Mouse (Mus musculus) left cerebral cortex, postnatal 25 days (tissue): ENCODE measurements at regions not wholly inside any gene's neighbourhood (a gene's known extent, or its start where the extent isn't known, plus 50 kb on each side); places are given as distances from the start of the nearest gene placed in this dataset.

Experiments
- DNase-seq, 2 experiments: peaks; one replicate each; pipeline ENCODE4 v3.0.0; 2022; ENCODE audit warnings: low spot score in 2 of 2, mixed read lengths in 1 of 2
- intact Hi-C: fragments of 180-260 bp; cut with DNase I; formaldehyde crosslinking; loops from one replicate; pipeline ENCODE4 v1.15.1; 2025

DNA sequence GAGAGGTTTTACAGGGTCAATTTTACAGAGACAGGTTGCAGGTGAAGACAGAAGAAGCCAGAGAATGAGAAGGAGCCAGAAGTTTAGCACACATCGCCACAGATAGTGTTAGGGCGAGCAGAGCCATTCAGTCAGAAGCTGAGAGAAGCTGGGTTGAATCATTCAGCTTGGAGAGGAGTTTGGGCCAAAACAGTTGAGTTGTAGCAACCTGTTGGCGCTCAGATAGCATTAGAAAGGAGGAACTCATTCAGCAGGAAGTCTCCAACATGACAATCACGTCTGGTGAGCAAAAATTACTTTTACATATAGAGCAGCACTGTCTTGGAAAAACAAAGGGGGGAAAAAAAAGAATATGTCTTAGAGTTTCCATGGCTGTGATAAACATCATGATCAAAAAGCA is 53.2 kb downstream of the Fam43a start:
- DNase-seq = no peak
- intact Hi-C loops = no loop called here

DNA sequence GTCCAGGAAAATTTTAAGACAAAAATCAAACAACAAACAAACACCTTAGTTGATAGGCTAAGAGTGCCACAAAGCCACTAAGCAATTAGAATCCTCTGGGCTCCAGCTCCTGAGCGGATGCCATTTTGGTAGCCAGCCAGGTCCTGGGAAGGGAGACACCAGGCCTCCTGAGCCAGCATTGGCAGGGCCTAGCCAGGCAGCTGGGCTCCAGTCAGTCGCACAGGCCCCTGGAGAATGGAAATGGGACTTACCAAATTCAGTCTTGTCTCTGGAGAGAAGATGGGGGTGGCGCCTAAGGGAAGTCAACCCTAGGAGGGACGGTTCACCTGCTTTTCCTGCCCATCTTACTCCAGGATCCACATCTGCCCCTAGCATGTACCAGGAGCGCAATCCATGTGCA is 54.3 kb downstream of the Fam43a start:
- DNase-seq = peak; percentile 32 to 40
- intact Hi-C loops = no loop called here

DNA sequence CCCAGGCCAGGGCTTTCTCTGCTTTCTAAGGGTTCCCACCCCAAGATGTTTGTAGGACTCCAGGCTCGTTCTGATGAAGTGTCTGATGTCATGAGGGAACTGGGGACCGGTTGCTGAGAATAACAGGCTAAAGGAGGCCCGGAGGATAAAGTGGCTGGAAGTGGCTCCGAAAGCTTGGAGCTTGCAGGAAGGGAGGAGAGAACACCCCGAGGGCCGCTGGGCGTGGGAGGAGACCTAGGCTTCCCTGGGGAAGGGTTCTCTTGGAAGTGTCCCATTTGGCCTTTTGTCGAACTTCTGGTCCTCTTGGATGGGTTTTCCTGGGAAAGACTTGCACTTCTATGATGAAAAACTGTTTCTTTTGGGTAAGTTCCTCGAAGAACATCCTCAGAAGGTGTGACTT is 54.7 kb downstream of the Fam43a start:
- no peak for DNase-seq
- intact Hi-C loops = no loop called here

DNA sequence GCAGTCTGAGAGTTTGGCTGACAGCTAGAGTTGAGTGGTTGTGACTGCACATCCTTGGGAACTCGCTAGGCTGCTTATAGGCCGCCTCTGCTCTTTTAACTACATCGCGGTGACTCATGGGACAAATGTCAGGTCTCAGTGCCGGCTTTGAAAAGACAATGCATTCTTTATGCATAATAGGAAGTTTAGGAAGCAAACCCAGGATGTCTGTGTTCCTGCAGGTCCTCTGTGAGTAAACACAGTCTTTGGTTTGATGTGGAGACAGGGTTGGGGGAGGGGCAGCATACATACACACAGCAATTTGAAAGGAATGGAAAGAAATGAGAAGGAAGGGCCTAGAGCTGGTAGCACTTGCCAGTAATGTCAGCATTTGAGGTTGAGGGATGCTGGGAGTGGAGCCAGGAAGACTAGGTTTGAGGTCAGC is 56.3 kb downstream of the Fam43a start:
- intact Hi-C loops = no loop called here
- DNase-seq = no peak

DNA sequence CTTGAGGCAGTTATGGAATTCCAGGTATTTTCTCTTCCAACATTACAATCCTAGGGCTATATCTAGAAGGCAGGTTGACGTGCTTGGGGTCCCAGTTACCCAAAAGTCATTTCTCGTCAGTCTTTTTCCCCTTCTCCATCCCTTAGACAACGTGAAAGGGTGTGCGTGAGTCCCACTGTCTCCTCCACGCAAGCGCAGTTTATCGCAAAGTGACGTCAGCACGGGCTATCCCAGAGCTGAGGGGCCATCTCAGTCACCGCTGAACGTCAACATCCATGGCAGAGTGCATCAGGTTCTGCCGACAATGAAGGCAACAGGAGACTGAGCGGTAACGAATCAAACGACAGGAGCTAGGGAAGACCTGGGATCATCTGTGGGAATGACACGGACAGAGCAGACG is 57.4 kb downstream of the Fam43a start:
- no peak for DNase-seq
- intact Hi-C loops = no loop called here

DNA sequence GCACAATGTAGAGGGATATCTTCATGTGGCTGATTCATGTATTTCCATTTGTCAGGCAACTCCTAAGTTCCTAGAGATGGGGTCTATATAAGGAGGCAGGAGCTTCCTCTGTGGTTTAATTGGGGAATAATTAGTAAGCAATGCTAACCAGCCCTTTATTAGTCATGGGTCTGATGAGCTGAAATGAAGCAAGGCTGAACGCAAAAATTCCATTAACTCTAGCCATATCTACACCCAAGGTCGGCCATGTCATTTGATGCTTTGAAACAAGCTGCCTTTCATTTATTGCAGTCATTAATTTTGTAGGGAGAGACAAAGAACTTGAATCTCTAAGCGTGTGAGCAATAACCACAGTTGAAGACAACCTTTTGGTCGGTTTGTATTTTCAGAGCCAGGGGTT is 59.4 kb downstream of the Fam43a start:
- intact Hi-C loops = no loop called here
- no peak for DNase-seq

DNA sequence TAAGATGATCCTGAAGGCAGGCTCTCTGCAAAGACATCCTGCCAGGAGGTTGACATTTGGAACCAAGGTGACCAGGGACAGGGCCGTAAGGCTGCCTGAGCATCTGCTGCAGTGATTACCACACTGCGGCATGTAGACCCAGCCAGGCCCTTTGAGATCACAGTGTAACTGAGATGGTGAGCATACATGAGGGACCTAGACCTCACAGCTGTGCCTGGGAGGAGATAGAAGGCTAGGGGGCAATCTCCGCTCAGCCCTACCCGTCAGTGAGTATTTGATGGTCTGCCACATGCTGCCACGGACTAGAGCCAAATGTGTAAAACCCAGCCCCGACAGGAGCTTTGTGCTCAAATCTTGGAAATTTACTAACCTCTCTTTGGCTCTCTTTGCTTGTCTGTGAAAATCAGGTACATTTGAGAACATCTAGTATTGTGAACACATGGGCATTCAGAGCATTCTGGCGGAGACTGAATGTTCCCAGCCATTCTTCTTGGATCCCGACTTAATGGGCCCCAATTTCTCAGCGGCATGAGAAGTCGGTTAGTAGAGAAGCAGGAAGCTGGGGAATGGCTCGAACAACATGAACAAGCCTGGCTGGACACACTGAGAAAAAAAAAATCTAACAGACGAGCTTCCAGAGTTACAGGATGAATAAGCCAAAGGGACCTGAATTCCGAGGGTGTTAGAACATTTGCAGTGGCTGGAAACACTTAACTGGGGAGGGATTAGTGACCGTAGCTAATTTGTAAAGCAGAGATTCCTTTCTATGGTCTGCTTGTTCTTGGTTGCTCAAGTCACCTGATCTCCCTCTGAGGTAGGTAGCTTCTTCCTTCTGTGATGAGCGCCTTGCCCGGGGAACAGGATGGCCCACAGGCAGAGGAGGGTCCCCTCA is 61.8 kb downstream of the Fam43a start:
- DNase-seq = peak in 1 of 2 experiments; percentile 22
- intact Hi-C loops = loop anchor here (5.0 kb wide), 1 partner anchor 59 kb away; no protein-coding TSS in a partner anchor

DNA sequence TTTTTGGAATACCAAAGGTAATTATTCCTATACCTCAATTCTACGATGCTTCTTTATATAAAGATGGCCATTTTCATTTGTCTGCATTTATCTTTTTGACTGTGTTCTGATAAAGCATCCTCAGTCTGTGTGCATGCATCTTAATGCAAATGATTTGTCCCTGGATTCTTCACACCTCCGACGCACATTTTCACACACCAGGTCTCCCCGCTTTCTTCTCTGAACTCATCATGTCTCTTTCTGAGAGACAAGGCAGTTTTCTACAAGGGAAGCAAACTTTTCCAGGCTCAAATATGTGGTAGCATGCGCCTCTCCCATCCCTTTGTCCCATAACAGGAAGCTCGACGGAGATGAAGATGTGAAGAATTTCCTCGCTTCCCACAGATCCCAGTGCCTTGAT is 63.5 kb downstream of the Fam43a start:
- peak in 1 of 2 experiments; percentile 66 for DNase-seq
- intact Hi-C loops = loop anchor here (5.0 kb wide), 1 partner anchor 61 kb away; no protein-coding TSS in a partner anchor

DNA sequence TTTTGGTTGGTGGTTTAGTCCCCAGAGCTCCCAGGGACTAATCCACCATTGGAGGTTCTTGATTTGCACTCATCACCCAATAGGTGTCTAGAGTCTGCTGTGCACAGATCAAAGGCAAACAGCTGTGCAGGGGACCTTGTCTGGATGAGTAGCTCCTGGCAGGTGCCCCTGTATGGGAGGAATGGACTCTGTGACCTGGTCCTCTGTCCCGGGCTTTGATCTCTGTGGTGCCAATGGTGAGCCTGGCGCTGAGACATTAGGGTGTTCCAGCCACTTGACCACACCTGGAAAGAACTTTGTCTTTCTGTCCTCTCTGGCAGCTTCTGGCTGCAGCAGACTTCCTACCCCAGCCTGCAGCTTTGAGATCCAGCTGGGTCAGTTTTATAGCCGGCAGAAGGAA is 64.4 kb downstream of the Fam43a start:
- no peak for DNase-seq

DNA sequence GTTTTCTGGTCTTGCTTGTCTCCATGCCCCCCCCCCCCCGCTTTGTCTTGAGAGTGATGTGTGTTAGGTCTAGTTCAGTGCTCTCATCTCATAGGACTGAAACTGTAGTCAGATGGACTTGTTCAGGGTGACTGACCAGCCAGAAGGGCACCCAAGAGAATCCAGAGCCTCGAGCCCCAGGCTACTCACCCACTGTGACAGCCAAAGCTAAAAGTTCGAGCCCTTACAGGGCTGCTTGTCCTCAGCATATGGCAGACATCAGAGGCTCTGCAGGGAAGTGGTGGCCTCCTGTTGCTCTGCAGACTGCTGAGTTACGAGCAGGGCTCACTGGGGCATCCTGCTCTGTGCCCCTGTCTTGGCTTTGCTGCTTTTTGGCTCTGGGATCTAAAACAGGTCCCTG is 64.9 kb downstream of the Fam43a start:
- intact Hi-C loops = loop anchor here (5.0 kb wide), 1 partner anchor 62 kb away; no protein-coding TSS in a partner anchor
- DNase-seq = no peak

More for the DNA sequence above, 64.4 kb downstream of the Fam43a start:
- intact Hi-C loops = loop anchor here (5.0 kb wide), 1 partner anchor 62 kb away; no protein-coding TSS in a partner anchor

DNA sequence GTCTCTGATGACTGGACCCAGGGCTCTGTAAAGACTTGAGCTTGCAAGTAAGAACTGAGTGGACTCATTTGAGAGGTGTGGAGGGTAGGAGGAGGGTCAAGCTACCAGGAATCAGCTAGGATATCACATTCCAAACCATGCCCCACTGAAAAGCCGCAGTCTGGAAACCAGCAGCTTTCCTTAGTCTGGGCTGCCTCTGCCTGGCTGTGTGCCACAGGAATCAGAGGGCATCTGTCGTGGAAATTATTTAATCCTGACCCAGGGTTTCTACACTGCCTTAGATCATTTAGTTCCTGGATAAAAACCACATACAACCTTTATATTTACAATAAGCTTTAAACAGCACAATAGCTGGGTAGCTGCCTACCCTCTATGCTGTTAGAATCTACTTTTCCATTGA is 66.4 kb downstream of the Fam43a start:
- intact Hi-C loops = no loop called here
- DNase-seq = no peak

DNA sequence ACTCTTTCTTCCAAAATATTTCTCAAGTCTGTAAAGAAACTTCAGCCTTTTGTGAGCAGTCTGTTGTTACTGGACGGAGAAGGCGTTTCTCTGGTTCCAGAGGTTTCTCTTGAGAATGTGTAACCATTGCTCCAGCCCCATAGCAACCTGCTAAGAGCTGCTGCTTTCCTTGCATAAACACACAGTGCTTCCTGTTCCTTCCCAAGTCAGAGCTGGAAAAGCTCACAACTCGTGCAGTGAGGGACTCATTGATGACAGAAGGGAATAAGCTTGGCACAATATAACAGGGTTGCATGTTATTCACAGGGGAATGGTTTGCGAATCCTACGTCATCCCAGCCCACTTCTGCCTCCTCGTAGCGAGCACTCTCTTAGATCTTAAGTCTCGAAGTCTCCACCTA is 70.4 kb downstream of the Fam43a start:
- intact Hi-C loops = no loop called here
- DNase-seq = no peak

DNA sequence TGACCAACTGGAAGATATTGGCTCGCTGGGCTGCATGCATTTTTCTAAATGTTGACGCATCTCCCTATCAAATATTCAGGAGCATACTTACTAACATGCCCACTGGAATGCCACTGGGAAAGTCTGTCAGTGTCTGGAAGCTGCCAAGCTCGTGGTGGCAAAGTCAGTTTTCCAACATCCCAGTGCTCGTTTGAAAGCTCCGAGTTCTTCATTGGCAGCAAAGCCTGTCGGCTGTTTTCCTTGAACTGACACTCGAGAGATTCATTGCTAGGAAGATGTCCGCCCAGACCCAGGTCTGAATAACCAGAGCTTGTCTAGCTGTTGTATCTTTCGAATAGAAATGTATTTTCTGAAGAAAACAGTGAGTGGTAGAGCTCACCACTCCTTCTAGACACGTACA is 72.1 kb downstream of the Fam43a start:
- intact Hi-C loops = no loop called here
- DNase-seq = peak in 1 of 2 experiments; percentile 16

DNA sequence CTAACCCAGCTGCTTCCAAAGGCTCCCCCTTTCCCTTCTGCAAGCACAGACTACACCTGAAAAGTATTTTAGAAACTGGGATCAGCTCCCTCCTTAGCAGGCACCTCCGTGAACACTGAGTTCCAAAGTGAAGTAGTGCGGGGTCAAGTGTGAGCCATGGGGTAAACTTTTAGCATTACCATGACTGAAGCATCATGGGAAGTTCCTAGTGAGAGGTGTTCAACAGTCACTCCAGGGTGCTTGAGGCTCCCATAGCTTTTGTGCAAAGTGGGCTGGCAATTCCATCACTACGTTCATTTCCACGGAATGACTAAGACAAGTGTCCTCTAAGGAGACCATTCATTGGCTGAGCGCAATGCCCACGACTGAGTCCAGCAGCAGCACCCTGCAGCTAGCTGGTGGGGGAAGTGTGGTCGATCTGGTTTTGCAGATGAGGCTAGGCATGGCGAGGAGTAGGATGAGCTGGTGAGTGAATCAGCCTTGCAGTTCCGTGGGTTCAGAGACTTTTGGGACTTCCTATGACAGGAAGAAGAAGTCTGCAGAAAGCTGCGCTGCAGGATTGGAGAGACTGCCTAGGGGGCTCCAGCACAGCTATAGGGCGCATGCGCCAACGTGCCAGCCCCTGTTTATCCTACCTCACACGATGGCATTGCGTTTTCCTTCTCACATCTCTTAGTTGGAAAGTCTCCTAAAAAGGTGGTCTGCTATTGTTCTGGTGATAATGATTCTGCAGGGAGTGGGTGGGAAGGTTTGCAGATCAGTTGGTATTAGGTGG is 73.4 kb downstream of the Fam43a start:
- peak in 1 of 2 experiments; percentile 76 for DNase-seq

DNA sequence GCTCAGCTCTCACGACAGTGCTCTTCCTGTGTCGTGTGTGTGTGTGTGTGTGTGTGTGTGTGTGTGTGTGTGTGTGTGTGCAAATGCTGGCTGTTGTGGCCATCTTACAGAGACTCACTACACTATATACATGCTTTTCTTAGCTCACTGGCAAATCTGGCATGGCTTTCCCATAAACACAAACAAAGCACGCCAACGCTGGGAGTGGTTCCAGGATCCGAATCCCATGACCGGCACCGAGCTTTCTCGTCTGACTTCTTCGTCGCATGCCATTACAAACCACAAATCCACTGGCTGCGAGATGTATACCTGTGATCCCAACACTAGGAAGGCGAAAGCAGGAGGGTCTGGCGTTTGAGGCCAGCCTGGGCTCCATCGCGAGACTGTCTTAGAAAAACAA is 74.1 kb downstream of the Fam43a start:
- intact Hi-C loops = no loop called here
- peak in 1 of 2 experiments; percentile 35 for DNase-seq

More for the DNA sequence above, 73.4 kb downstream of the Fam43a start:
- intact Hi-C loops = loop anchor here (1.0 kb wide), 1 partner anchor 256 kb away; no protein-coding TSS in a partner anchor

DNA sequence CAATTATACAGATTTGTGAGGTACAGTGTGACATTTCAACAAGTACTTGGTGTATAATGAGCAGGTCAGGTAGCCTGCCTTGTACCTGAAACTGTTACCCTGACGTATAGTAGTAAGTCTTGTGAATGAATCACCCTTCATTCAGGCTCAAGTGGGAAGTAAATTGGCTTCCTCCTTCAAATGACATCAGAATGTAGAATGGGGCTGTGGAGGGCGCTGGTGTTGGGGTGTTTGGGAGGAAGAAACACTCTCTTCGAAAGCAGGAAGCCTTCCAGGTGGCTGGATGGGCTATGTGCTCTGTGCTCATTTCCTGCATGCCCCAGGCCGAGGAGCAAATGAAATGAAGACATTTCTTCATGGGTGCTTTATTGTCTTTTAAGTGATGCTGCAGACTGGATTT is 76.3 kb downstream of the Fam43a start:
- DNase-seq = peak in 1 of 2 experiments; percentile 21
- intact Hi-C loops = no loop called here

DNA sequence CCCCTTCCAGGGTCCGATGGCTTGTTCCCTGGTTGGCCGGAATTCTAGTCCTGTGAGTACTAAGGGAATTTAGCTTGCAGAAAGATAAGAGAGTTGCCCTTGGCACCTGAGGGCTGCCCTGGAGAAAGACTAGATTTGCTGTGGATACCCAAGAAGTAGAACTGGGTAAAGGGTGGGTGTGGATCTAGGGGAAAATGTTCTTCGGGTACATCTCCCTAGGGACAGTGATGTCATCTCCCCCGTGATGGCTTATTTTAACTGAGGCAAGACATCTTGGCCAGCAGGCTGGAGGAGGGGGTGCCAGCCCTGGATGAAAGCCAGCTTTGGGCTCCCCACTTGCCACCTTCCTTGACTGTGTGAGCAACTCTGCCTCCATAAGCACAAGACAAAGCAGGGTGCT is 77.5 kb downstream of the Fam43a start:
- intact Hi-C loops = no loop called here
- no peak for DNase-seq

DNA sequence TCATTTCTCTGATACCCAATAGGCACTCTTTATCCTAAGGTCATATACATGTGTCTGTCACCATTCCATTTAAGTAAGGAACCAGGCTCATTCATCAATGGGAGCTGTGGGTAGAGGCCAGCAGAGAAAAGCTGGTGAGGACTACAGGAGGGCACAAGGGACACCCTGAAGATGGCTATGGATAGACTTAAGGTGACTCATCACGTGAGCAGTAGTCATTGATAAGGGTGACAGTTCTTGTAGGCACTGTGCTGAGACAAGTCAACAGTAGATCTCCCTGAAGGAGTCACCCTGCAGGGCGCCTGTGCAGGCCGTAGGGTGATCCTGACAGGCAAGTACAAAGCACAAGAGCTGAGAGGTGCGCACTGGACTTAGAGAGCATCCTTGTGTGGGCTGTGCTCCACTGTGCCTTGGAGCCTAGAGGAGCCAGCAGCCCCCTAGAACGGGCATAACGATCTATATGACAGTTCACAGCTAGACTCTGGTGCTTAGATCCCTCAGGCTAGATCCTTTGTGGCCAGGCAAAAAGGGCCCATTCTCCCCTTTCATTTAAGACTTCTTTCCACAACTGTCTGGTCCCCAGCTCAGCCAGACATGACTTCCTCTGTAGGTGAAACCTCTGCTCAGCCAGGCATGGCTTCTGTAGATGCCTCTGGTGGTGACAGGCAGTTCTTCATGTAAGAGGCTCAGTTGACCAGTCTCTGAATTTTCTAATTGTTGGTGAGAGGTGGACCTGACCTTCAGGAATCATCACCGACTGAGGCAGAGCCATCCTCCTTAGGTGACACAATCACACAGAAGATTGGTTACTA is 78.6 kb downstream of the Fam43a start:
- intact Hi-C loops = no loop called here
- no peak for DNase-seq

DNA sequence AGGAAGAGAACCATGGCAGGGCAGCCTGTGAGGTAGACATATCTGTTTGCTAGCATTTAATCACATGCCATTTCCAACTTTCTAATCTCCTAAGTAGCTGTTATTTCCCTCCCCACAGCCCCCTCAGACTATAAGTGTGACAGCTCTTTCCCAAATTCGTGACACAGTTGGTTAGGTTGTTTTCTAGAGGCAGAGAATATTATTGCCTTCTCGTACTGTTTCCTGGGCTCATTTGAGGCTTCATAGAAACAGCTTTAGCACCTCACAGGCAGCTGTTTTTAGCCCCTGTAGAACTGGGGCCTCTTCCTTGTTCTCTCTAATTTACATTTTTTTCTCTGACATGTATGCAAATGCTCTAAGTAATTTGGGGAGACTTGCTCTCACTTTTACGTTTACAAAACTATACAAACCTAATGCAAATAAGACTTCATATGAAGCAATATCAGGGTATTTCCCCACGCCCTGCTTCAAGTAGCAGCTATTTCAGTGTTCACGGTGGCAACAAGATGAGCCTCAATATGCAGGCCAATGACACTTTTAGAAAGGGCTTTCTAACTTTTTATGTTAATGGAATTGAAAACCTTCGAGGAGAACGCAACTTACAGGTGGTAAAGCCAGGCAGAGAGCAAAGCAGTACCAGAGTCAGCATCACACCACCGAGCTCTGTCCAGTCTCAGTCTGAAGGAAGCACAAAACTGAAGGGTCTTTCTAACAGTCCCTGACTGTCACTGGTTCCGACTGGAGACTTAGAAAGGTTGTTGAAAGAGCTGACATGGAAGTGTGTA is 79.4 kb downstream of the Fam43a start:
- DNase-seq = no peak
- intact Hi-C loops = no loop called here
